Mouse (Mus musculus) CH12.LX (cell line): ENCODE measurements around the gene Sept8. TPM values are rescaled to one million over a fixed set of nuclear protein-coding genes. Genes with fewer than 3 reads are reported as not detected.

Experiments used
- DNase-seq: peaks from one replicate; pipeline ENCODE4 v3.0.0-alpha.2; 2013; ENCODE audit errors: extremely low read depth
- H3K27ac ChIP-seq: 2 replicates; pipeline ENCODE4 v1.5.1; 2012; ENCODE audit warnings: low read depth, mild to moderate bottlenecking, control low read depth, moderate library complexity; ENCODE audit not compliant: insufficient read depth
- H3K27me3 ChIP-seq: replicated peaks from 2 replicates; pipeline ENCODE3; 2012; ENCODE audit warnings: inconsistent platforms
- H3K36me3 ChIP-seq, 2 experiments: replicated peaks in 1 of 2; 2 replicates each; pipeline versions ENCODE3 to v1.6.1; 2012; ENCODE audit warnings: inconsistent platforms in 1 of 2, low read length in 1 of 2, mild to moderate bottlenecking in 1 of 2, mixed read lengths in 1 of 2, moderate library complexity in 1 of 2; ENCODE audit not compliant: control insufficient read depth in 1 of 2, insufficient read depth in 1 of 2
- H3K4me1 ChIP-seq, 2 experiments: 2 replicates each; pipeline ENCODE4 v1.6.1; 2012; ENCODE audit warnings: inconsistent platforms in 1 of 2, moderate library complexity in 1 of 2; ENCODE audit not compliant: insufficient read depth in 2 of 2, control insufficient read depth in 1 of 2
- H3K4me2 ChIP-seq: 2 replicates; pipeline ENCODE4 v1.6.1; 2012; ENCODE audit warnings: low read depth, mild to moderate bottlenecking, control low read depth; ENCODE audit not compliant: poor library complexity, insufficient read depth, severe bottlenecking
- H3K4me3 ChIP-seq, 3 experiments: fragments of 150-350 bp in 1 of 3; sonication (generic) in 1 of 3; replicated peaks in 1 of 3; 2 replicates each; pipeline versions ENCODE3 to v1.5.1; 2011 to 2012; ENCODE audit warnings: low read depth in 2 of 3, low read length in 2 of 3, mild to moderate bottlenecking in 2 of 3, moderate library complexity in 2 of 3, control low read depth in 1 of 3, improper control_type of control experiment in 1 of 3, inconsistent platforms in 1 of 3, mixed read lengths in 1 of 3; ENCODE audit not compliant: poor library complexity in 1 of 3
- H3K79me2 ChIP-seq: replicated peaks from 2 replicates; pipeline ENCODE4 v1.6.1; 2012; ENCODE audit warnings: mild to moderate bottlenecking, moderate library complexity; ENCODE audit not compliant: control insufficient read depth, poor library complexity, insufficient read depth, severe bottlenecking; ENCODE audit errors: extremely low read depth
- H3K9ac ChIP-seq: 2 replicates; pipeline ENCODE4 v1.6.1; 2012; ENCODE audit warnings: low read depth, mild to moderate bottlenecking, control low read depth, moderate library complexity; ENCODE audit not compliant: insufficient read depth
- H3K9me3 ChIP-seq: replicated peaks from 2 replicates; pipeline ENCODE3; 2012; ENCODE audit warnings: low read length, inconsistent platforms, mixed read lengths
- CHD1 ChIP-seq: IDR thresholded peaks from 2 replicates; pipeline ENCODE4 v1.6.1; 2012; ENCODE audit warnings: low read depth, low read length, improper control_type of control experiment, inconsistent platforms
- CHD2 ChIP-seq: IDR thresholded peaks from 2 replicates; pipeline ENCODE4 v1.6.1; 2011; ENCODE audit warnings: low read length, improper control_type of control experiment
- CTCF ChIP-seq, 2 experiments: IDR thresholded peaks in 1 of 2; conservative IDR thresholded peaks in 1 of 2; 2 replicates each; pipeline ENCODE4 v1.5.1; 2011 to 2012; ENCODE audit warnings: low read depth in 2 of 2, low read length in 2 of 2, improper control_type of control experiment in 1 of 2, inconsistent platforms in 1 of 2, mild to moderate bottlenecking in 1 of 2, moderate library complexity in 1 of 2
- ELF1 ChIP-seq: IDR thresholded peaks from 2 replicates; pipeline ENCODE4 v1.6.1; 2014; ENCODE audit warnings: low read depth, mild to moderate bottlenecking, inconsistent platforms, low read length, improper control_type of control experiment
- EP300 ChIP-seq: IDR thresholded peaks from 2 replicates; pipeline ENCODE4 v1.6.1; 2011; ENCODE audit warnings: low read length, improper control_type of control experiment
- GABPA ChIP-seq: IDR thresholded peaks from 2 replicates; pipeline ENCODE4 v1.6.1; 2012; ENCODE audit warnings: low read depth, low read length, improper control_type of control experiment, inconsistent platforms; ENCODE audit not compliant: insufficient replicate concordance
- HCFC1 ChIP-seq: IDR thresholded peaks from 2 replicates; pipeline ENCODE4 v1.6.1; 2012; ENCODE audit warnings: low read depth, mild to moderate bottlenecking, inconsistent platforms, low read length, improper control_type of control experiment
- IRF4 ChIP-seq: IDR thresholded peaks from 2 replicates; pipeline ENCODE4 v1.6.1; 2014; ENCODE audit warnings: low read depth, mild to moderate bottlenecking, inconsistent platforms, low read length, improper control_type of control experiment
- JUND ChIP-seq: conservative IDR thresholded peaks from 2 replicates; pipeline ENCODE4 v1.6.1; 2011; ENCODE audit warnings: low read depth, low read length, improper control_type of control experiment
- MAFK ChIP-seq: IDR thresholded peaks from 2 replicates; pipeline ENCODE4 v1.6.1; 2011; ENCODE audit warnings: low read length, improper control_type of control experiment; ENCODE audit not compliant: insufficient replicate concordance
- MAX ChIP-seq: IDR thresholded peaks from 2 replicates; pipeline ENCODE4 v1.6.1; 2011; ENCODE audit warnings: low read length, improper control_type of control experiment
- MAZ ChIP-seq: IDR thresholded peaks from 2 replicates; pipeline ENCODE4 v1.6.1; 2012; ENCODE audit warnings: low read depth, mild to moderate bottlenecking, inconsistent platforms, low read length, improper control_type of control experiment, moderate library complexity
- MEF2A ChIP-seq: IDR thresholded peaks from 2 replicates; pipeline ENCODE4 v1.6.1; 2014; ENCODE audit warnings: low read depth, mild to moderate bottlenecking, inconsistent platforms, low read length, improper control_type of control experiment, borderline replicate concordance
- MXI1 ChIP-seq: IDR thresholded peaks from 2 replicates; pipeline ENCODE4 v1.6.1; 2011; ENCODE audit warnings: mild to moderate bottlenecking, low read depth, low read length, improper control_type of control experiment
- NELFE ChIP-seq: IDR thresholded peaks from 2 replicates; pipeline ENCODE4 v1.6.1; 2011; ENCODE audit warnings: low read depth, low read length, improper control_type of control experiment
- PAX5 ChIP-seq: IDR thresholded peaks from 2 replicates; pipeline ENCODE4 v1.6.1; 2012; ENCODE audit warnings: low read length, inconsistent platforms, mixed read lengths
- POLR2AphosphoS2 ChIP-seq: IDR thresholded peaks from 2 replicates; pipeline ENCODE4 v1.6.1; 2011; ENCODE audit warnings: low read depth, low read length, improper control_type of control experiment
- SIN3A ChIP-seq: IDR thresholded peaks from 2 replicates; pipeline ENCODE4 v1.6.1; 2012; ENCODE audit warnings: low read length, improper control_type of control experiment, inconsistent platforms
- TBP ChIP-seq: conservative IDR thresholded peaks from 2 replicates; pipeline ENCODE4 v1.6.1; 2011; ENCODE audit warnings: low read depth, low read length, improper control_type of control experiment
- UBTF ChIP-seq: IDR thresholded peaks from 2 replicates; pipeline ENCODE4 v1.6.1; 2012; ENCODE audit warnings: low read depth, mild to moderate bottlenecking, inconsistent platforms, low read length, improper control_type of control experiment, moderate library complexity
- USF1 ChIP-seq: IDR thresholded peaks from 2 replicates; pipeline ENCODE4 v1.6.1; 2014; ENCODE audit warnings: low read depth, mild to moderate bottlenecking, inconsistent platforms, low read length, improper control_type of control experiment
- USF2 ChIP-seq: conservative IDR thresholded peaks from 2 replicates; pipeline ENCODE4 v1.6.1; 2011; ENCODE audit warnings: low read depth, low read length, improper control_type of control experiment
- ZC3H11A ChIP-seq: IDR thresholded peaks from 2 replicates; pipeline ENCODE4 v1.6.1; 2012; ENCODE audit warnings: low read depth, mild to moderate bottlenecking, inconsistent platforms, low read length, improper control_type of control experiment
- ZNF384 ChIP-seq: IDR thresholded peaks from 2 replicates; pipeline ENCODE4 v1.6.1; 2012; ENCODE audit warnings: low read depth, low read length, improper control_type of control experiment, inconsistent platforms
- dilution Hi-C: fragments of 300-500 bp; cut with MboI; formaldehyde crosslinking; loops from 2 replicates; pipeline ENCODE4 v1.14.3; 2020; ENCODE audit warnings: low sequenced_read_pairs; ENCODE audit not compliant: extremely low pct_unique_long_range_greater_than_20kb, extremely low pct_ligation_motif_present
- in situ Hi-C: fragments of 300-500 bp; cut with MboI; formaldehyde crosslinking; loops from 3 replicates; pipeline ENCODE4 v1.14.3; 2019; ENCODE audit warnings: low sequenced_read_pairs, low pct_ligation_motif_present, low pct_unique_long_range_greater_than_20kb, mixed read lengths
- polyA plus RNA-seq: library from polyadenylated mRNA; unstranded; fragments of >175 nt; gene quantifications from 2 replicates; pipeline ENCODE4 v1.2.1, GENCODE M21; 2012; ENCODE audit warnings: low read depth; ENCODE audit not compliant: insufficient read length
- total RNA-seq, 2 experiments: library from RNA; depleted of rRNA; stranded (reverse); fragments of 300-350 nt in 1 of 2; fragments of >200 nt in 1 of 2; gene quantifications; 2 replicates each; pipeline ENCODE4 v1.2.3; 2012 to 2014

Gene Sept8
- total and polyA plus RNA-seq, 3 experiments: 8.5 to 21.9 (median 15.2) TPM

- in situ Hi-C loops (no loop called here), dilution Hi-C loops (no loop called here)
- peak overlapping the region; percentile 18; the same call in 1 of the 2 replicates for H3K9ac ChIP-seq
- H3K9me3 ChIP-seq: no peaks in the 10 kb centered on the region
- no peak overlapping the region for H3K4me3 ChIP-seq
- peak overlapping the region; percentile 29; the same call in 1 of the 2 replicates for H3K27ac ChIP-seq
- H3K27me3 ChIP-seq: no peaks in the 10 kb centered on the region
- no peaks in the 10 kb centered on the region for H3K79me2 ChIP-seq
- H3K36me3 ChIP-seq: no peaks in the 10 kb centered on the region
- H3K4me2 ChIP-seq: no peak overlapping the region
- no peak for DNase-seq
- H3K4me1 ChIP-seq: peaks cover 33 to 65% of the 10 kb centered on the region in 2 experiments
- TF ChIP-seq CTCF (conservative IDR thresholded peaks at IDR 0.05 in 1 of 2, IDR thresholded peaks at IDR 0.05 in 1 of 2; ENCODE audit: low read depth in 2 of 2, low read length in 2 of 2) (no peak), SIN3A (no peak), USF2 (no peak), CHD2 (no peak), HCFC1 (no peak), PAX5 (no peak), GABPA (no peak), TBP (no peak), POLR2AphosphoS2 (no peak), MEF2A (no peak)
- TF ChIP-seq, all 38 proteins: peak for 0
These were observed 11.8 kb upstream of the Sept8 start for GRCm38 (mm10) chr11:53507098-53507805.

- no peaks in the 10 kb centered on the region for H3K27me3 ChIP-seq
- dilution Hi-C loops: no loop called here
- in situ Hi-C loops: no loop called here
- H3K9ac ChIP-seq: peak overlapping the region; percentile 18; the same call in 1 of the 2 replicates
- H3K4me2 ChIP-seq: no peak overlapping the region
- H3K36me3 ChIP-seq: no peaks in the 10 kb centered on the region
- H3K4me1 ChIP-seq: peaks cover 33 to 58% of the 10 kb centered on the region in 2 experiments
- H3K27ac ChIP-seq: peak overlapping the region; percentile 12; the same call in 1 of the 2 replicates
- peak; percentile 66 for DNase-seq
- H3K4me3 ChIP-seq: no peak overlapping the region
- TF ChIP-seq MEF2A (0 out of 2 replicates have a peak, but pooled peaks have one; percentile 14), MAX (no peak)
- TF ChIP-seq, all 38 proteins: peak for 1
- no peaks in the 10 kb centered on the region for H3K79me2 ChIP-seq
- no peaks in the 10 kb centered on the region for H3K9me3 ChIP-seq
These were observed 10.9 kb upstream of the Sept8 start for GRCm38 (mm10) chr11:53508152-53508551.

- dilution Hi-C loops: no loop called here
These were observed 10.5 kb upstream of the Sept8 start for GRCm38 (mm10) chr11:53508591-53508990.

More at GRCm38 (mm10) chr11:53508591-53508990, 10.5 kb upstream of the Sept8 start:
- Histone ChIP-seq H3K9me3 (no peaks in the 10 kb centered on the region), H3K4me2 (no peak overlapping the region), H3K4me1 (peaks cover 33 to 54% of the 10 kb centered on the region in 2 experiments), H3K27ac (peak overlapping the region; percentile 12; the same call in 1 of the 2 replicates), H3K27me3 (no peaks in the 10 kb centered on the region), H3K79me2 (no peaks in the 10 kb centered on the region), H3K4me3 (no peak overlapping the region), H3K36me3 (no peaks in the 10 kb centered on the region), H3K9ac (no peak overlapping the region)
- TF ChIP-seq ZNF384 (no peak), JUND (no peak), CHD2 (no peak), PAX5 (no peak), MXI1 (no peak), MAX (no peak), ZC3H11A (no peak), ELF1 (no peak), MAFK (no peak), MAZ (no peak), SIN3A (no peak), HCFC1 (no peak), POLR2AphosphoS2 (no peak), EP300 (no peak), USF1 (no peak), NELFE (no peak), CHD1 (no peak), IRF4 (no peak), UBTF (no peak)
- DNase-seq: no peak
- in situ Hi-C loops: no loop called here
